Mouse (Mus musculus) layer of hippocampus, postnatal 36 days (tissue): ENCODE data around the gene Pacsin2. TPM values are rescaled to one million over a fixed set of nuclear protein-coding genes. Genes with fewer than 3 reads are reported as not detected.

ENCODE experiments used
- total RNA-seq, 2 experiments: library from RNA; stranded (reverse); gene quantifications; 2 replicates each; pipeline ENCODE4 v1.2.3; 2021

Pacsin2 gene
- total RNA-seq, 2 experiments from 2014 or later = 82.0 to 102 TPM

Other genes with a start within 250 kb of the Pacsin2 start
- gene A4galt, start 212.8 kb downstream of the Pacsin2 start, total RNA-seq = 1 to 10 TPM; 2.0 to 4.0 TPM
- 10 to 100 TPM; 19.6 to 19.7 TPM for gene Arfgap3, start 114.4 kb downstream of the Pacsin2 start, total RNA-seq
- gene Ttll1, start 46.3 kb upstream of the Pacsin2 start, total RNA-seq = 10 to 100 TPM; 33.8 to 38.1 TPM
- gene Bik, start 62.3 kb upstream of the Pacsin2 start, total RNA-seq = under 1 TPM in 1 of 2 experiments, not detected in 1; 0.37 TPM
- gene Tspo, start 99.0 kb upstream of the Pacsin2 start, total RNA-seq = 1 to 10 TPM; 3.9 to 4.4 TPM
- 10 to 100 TPM; 24.0 to 25.0 TPM for gene Mcat, start 99.2 kb upstream of the Pacsin2 start, total RNA-seq
- gene Ttll12, start 130.6 kb upstream of the Pacsin2 start, total RNA-seq = 10 to 100 TPM; 11.6 to 12.8 TPM